Mouse (Mus musculus): ENCODE data around the gene Apoc2. TPM values are rescaled to one million over a fixed set of nuclear protein-coding genes. Genes with fewer than 3 reads are reported as not detected.

The Apoc2 gene
- total RNA-seq, 2 experiments from 2014 or later = 0.52 TPM; not detected in 1

DNA sequence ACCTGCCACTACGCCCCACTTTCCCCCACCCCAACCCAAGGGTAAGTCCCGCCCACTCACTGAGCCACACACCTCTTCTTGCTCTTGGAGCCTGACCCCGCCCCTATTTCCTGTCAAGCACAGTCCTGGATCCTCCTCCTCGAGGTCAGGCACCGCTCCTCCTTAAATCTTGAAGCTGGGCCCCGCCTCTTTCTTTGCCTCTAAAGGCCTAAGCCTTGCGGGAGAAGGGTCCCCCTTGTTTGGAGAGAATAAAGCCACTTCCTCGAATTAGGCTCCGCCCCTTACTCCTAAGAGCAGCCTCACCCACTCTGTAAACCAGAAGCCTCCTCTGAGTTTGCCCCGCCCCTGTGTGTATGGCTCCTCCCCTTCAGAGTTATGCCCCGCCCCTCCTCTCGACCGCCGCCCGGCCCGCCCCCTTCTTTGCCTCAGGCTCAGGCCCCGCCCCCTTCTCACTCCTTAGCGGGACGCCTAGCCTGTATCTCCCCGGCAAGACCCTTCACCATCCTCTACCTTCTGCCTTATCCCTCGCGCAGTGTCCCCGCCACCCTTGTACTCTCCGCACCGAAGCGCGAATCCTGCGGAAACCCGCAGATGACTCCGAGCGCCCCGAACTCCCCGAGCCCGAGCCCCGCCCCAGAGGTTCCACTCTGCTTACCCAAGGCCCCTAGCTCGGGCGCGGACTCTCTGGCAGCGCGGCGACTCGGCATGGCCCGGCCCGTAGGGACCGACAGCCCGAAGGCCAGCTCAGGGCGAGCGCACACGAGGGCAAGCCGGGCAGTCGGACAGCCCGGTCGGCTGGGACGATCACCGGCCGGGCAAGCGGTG, 49.0 kb downstream of the Apoc2 start:
- peak; percentile 96 for DNase-seq

DNA sequence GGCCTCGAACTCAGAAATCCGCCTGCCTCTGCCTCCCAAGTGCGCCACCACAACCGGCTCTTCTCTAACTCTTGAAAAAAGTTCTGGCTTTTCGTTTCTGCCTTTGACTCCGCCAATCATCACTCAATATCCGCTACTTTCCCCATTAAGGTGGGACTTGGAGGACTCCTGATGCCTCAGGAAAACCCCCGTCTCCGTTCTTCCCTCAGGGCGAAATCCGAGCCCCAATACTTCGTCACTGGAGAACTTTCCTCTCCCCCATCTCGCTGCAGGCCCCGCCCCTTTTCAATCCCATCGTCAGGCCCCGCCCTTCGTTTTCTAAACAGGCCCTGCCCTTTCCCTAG, 49.6 kb downstream of the Apoc2 start:
- no peak for DNase-seq

DNA sequence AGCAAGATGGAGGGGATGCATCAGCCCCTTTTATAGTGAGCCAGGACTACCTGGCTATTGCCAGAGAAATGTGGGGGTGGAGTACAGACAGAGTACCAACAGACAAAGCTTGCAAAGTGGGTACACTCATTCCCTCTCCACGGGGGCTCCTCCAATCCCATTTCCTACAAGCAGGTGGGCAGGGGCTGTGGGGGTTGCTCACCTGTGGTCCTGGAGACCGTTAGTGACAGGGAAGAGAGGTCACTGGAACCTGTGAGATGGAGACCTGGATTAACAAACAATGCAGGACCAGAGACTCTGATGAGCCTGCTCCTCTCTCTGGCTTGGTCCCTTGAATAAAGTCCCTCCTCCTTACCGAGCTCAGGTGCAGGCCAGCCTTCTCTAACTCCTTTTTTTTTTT, 50.0 kb downstream of the Apoc2 start:
- DNase-seq = no peak

DNA sequence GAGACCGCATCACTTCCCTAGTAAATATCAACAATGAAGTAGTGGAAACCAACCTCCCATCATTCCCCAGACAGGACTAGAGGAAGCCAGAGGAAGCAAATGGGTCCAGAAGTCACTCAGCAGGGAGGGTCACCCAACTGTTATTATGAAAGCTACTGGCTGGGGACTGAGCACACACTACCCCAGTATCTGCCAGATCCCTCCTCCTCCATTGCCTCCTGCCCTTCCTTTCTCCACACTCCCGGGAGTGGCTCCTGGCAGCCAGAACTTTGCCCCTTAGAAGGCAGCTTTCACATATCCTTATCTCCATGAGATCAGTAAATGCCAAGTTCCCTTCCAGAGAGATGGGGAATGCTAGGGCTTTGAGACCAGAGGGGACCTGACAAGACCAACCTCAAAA, 54.3 kb downstream of the Apoc2 start:
- no peak for DNase-seq

DNA sequence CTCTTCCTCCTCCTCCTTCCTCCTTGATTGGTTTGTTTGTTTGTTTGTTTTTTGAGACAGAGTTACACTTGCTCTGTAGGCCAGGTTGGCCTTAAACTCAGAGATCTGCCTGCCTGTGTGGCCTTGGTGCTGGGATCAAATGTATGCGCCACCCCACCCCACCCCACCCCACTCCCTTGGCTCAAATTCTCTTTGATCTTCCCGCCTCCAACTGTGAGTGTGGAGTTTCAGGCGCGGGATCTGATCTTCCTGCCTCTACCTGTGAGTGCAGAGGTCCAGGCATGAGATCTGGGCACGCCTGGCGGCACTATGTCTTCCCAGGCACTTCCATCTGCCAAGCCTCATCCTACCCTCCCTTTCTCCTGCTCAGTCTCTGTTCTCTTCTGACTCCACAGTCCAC, 55.5 kb downstream of the Apoc2 start:
- no peak for DNase-seq

Other genes starting within 250 kb of the Apoc2 start
- 10 to 100 TPM; 28.8 to 30.3 TPM for gene Mark4, start 219.1 kb downstream of the Apoc2 start, total RNA-seq (2021)
- 1 to 10 TPM in 1 of 2 experiments, under 1 TPM in 1; 0.93 to 1.1 TPM for gene Exoc3l2, start 214.6 kb downstream of the Apoc2 start, total RNA-seq (2021)
- gene Bloc1s3, start 169.6 kb downstream of the Apoc2 start, total RNA-seq (2021) = 1 to 10 TPM; 2.0 to 2.5 TPM
- gene Trappc6a, start 169.5 kb downstream of the Apoc2 start, total RNA-seq (2021) = 10 to 100 TPM; 45.8 to 46.8 TPM
- not detected for gene Nkpd1, start 160.1 kb downstream of the Apoc2 start, total RNA-seq (2021)
- 10 to 100 TPM; 45.4 to 45.6 TPM for gene Ppp1r37, start 114.9 kb downstream of the Apoc2 start, total RNA-seq (2021)
- under 1 TPM in 1 of 2 experiments, not detected in 1; 0.17 TPM for gene Zfp296, start 100.7 kb downstream of the Apoc2 start, total RNA-seq (2021)
- 10 to 100 TPM; 55.3 to 61.1 TPM for gene Gemin7, start 100.3 kb downstream of the Apoc2 start, total RNA-seq (2021)
- 10 to 100 TPM; 33.0 to 33.7 TPM for gene Clasrp, start 73.5 kb downstream of the Apoc2 start, total RNA-seq (2021)
- 1 to 10 TPM; 8.1 to 9.1 TPM for gene Relb, start 48.5 kb downstream of the Apoc2 start, total RNA-seq (2021)
- 10 to 100 TPM; 98.0 to 99.1 TPM for gene Clptm1, start 12.9 kb downstream of the Apoc2 start, total RNA-seq (2021)
- not detected for gene Gm44805, start 3.5 kb upstream of the Apoc2 start, total RNA-seq (2021)
- not detected for gene Apoc4, start 3.5 kb upstream of the Apoc2 start, total RNA-seq (2021)
- 1 to 10 TPM; 1.9 to 3.0 TPM for gene Apoc1, start 14.7 kb upstream of the Apoc2 start, total RNA-seq (2021)
- gene Apoe, start 21.2 kb upstream of the Apoc2 start, total RNA-seq (2021) = 100 to 1,000 TPM; 198 to 213 TPM
- gene Tomm40, start 37.5 kb upstream of the Apoc2 start, total RNA-seq (2021) = 100 to 1,000 TPM; 147 to 153 TPM
- gene Nectin2, start 72.5 kb upstream of the Apoc2 start, total RNA-seq (2021) = 10 to 100 TPM; 41.7 to 45.4 TPM
- gene Bcam, start 93.1 kb upstream of the Apoc2 start, total RNA-seq (2021) = 100 to 1,000 TPM; 263 to 285 TPM
- not detected for gene Cblc, start 118.9 kb upstream of the Apoc2 start, total RNA-seq (2021)
- gene Bcl3, start 144.8 kb upstream of the Apoc2 start, total RNA-seq (2021) = 1 to 10 TPM; 4.0 TPM
- gene Gm19345, start 174.1 kb upstream of the Apoc2 start, total RNA-seq (2021) = not detected
- gene Ceacam16, start 183.4 kb upstream of the Apoc2 start, total RNA-seq (2021) = under 1 TPM in 1 of 2 experiments, not detected in 1; 0.38 TPM
- gene Ceacam19, start 210.0 kb upstream of the Apoc2 start, total RNA-seq (2021) = not detected
- 10 to 100 TPM; 25.7 to 28.3 TPM for gene Pvr, start 243.2 kb upstream of the Apoc2 start, total RNA-seq (2021)

All from heart, postnatal 4 days (tissue).